Mouse (Mus musculus): ENCODE data around the gene Cep55. TPM values are rescaled to one million over a fixed set of nuclear protein-coding genes. Genes with fewer than 3 reads are reported as not detected.

The Cep55 gene
- polyA plus RNA-seq, 1 experiment from 2014 or later, result 61.3 TPM

GRCm38 (mm10) chr19:38077851-38078540 lies 23.2 kb downstream of the Cep55 start:
- DNase-seq (ENCODE audit: low spot score) (no peak), ATAC-seq (replicated peaks; ENCODE audit: low FRiP score) (no peak)
- Histone ChIP-seq H3K27me3 (ENCODE audit: control insufficient read depth, insufficient read depth, low read length) (no peaks in the 10 kb centered on the region), H3K9me3 (ENCODE audit: control insufficient read depth, low read length) (no peaks in the 10 kb centered on the region), H3K4me2 (ENCODE audit: low read depth, low read length, severe bottlenecking) (no peak overlapping the region), H3K36me3 (ENCODE audit: control insufficient read depth, insufficient read depth, low read length) (peaks cover 3% of the 10 kb centered on the region; the same call in 1 of the 2 replicates), H3K9ac (ENCODE audit: low read length) (no peak overlapping the region), H3K27ac (ENCODE audit: low read depth, low read length) (no peak overlapping the region), H3K4me1 (replicated peaks; ENCODE audit: control insufficient read depth, insufficient read depth, low read length) (no peaks in the 10 kb centered on the region), H3K4me3 (ENCODE audit: low read depth, low read length) (no peak overlapping the region)
- WGBS, result 85% methylated on average over 3 of the region's 3 CpGs

DNA sequence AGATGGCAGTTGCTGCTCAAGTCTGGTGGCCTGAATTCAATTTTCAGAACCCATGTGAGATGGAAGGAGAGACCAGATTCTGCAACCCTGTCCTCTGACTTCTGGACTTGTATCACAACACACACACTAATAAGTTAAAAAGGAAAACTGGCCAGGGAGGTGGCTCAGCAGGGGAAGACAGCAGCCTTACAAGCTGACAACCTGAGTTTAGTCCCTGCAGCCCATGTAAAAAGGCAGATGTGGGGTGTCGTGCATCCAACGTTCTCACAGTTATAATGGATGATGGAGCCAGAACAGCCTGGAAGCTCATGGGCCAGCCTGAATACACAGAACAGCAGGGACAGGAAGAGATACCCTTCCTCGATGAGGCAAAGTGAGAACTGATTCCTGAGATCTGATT lies 26.6 kb downstream of the Cep55 start:
- DNase-seq (ENCODE audit: low spot score) (no peak), ATAC-seq (replicated peaks; ENCODE audit: low FRiP score) (no peak)
- Histone ChIP-seq H3K9me3 (ENCODE audit: control insufficient read depth, low read length) (no peaks in the 10 kb centered on the region), H3K36me3 (ENCODE audit: control insufficient read depth, insufficient read depth, low read length) (no peaks in the 10 kb centered on the region), H3K4me2 (ENCODE audit: low read depth, low read length, severe bottlenecking) (no peak overlapping the region), H3K27me3 (ENCODE audit: control insufficient read depth, insufficient read depth, low read length) (no peaks in the 10 kb centered on the region), H3K4me1 (replicated peaks; ENCODE audit: control insufficient read depth, insufficient read depth, low read length) (no peaks in the 10 kb centered on the region), H3K9ac (ENCODE audit: low read length) (no peak overlapping the region), H3K27ac (ENCODE audit: low read depth, low read length) (no peak overlapping the region), H3K4me3 (ENCODE audit: low read depth, low read length) (no peak overlapping the region)
- WGBS, result 90% methylated on average over 3 of the region's 3 CpGs

- no peaks in the 10 kb centered on the region for H3K4me1 ChIP-seq (replicated peaks; ENCODE audit: control insufficient read depth, insufficient read depth, low read length)
- 78% methylated on average over 5 of the region's 5 CpGs for WGBS
- ATAC-seq (replicated peaks; ENCODE audit: low FRiP score), result no peak
- H3K36me3 ChIP-seq (ENCODE audit: control insufficient read depth, insufficient read depth, low read length), result no peaks in the 10 kb centered on the region
- no peak for DNase-seq (ENCODE audit: low spot score)
- no peak overlapping the region for H3K9ac ChIP-seq (ENCODE audit: low read length)
- no peaks in the 10 kb centered on the region for H3K9me3 ChIP-seq (ENCODE audit: control insufficient read depth, low read length)
- H3K27me3 ChIP-seq (ENCODE audit: control insufficient read depth, insufficient read depth, low read length), result no peaks in the 10 kb centered on the region
- no peak overlapping the region for H3K27ac ChIP-seq (ENCODE audit: low read depth, low read length)
- no peak overlapping the region for H3K4me2 ChIP-seq (ENCODE audit: low read depth, low read length, severe bottlenecking)
- no peak overlapping the region for H3K4me3 ChIP-seq (ENCODE audit: low read depth, low read length)
Observed at GRCm38 (mm10) chr19:38082931-38083525, 28.2 kb downstream of the Cep55 start.

DNA sequence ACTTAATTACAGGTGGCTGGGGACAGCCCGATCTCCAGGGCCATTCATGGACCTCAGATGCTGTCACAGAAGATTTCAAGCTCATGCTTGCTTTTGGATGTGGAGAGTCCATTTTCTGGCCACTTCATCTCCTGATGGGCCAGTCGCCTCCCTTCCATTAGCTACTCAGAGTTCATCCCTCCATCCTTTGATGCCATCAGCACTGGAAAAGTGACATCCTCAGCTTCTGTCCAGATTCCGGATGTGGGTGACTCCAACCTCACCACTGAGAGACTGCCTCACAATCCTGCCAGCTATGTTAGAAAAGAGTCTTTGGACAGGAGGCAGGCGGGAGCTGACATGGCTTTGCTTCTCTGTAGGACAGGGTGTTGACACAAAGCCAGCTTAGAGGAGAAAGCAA lies 31.0 kb downstream of the Cep55 start:
- DNase-seq (ENCODE audit: low spot score), result no peak
- Histone ChIP-seq H3K36me3 (ENCODE audit: control insufficient read depth, insufficient read depth, low read length) (no peaks in the 10 kb centered on the region), H3K4me2 (ENCODE audit: low read depth, low read length, severe bottlenecking) (no peak overlapping the region), H3K9me3 (ENCODE audit: control insufficient read depth, low read length) (no peaks in the 10 kb centered on the region), H3K9ac (ENCODE audit: low read length) (no peak overlapping the region), H3K27me3 (ENCODE audit: control insufficient read depth, insufficient read depth, low read length) (no peaks in the 10 kb centered on the region), H3K4me1 (replicated peaks; ENCODE audit: control insufficient read depth, insufficient read depth, low read length) (no peaks in the 10 kb centered on the region), H3K27ac (ENCODE audit: low read depth, low read length) (no peak overlapping the region), H3K4me3 (ENCODE audit: low read depth, low read length) (no peak overlapping the region)
- WGBS, result 90% methylated on average over 4 of the region's 4 CpGs
- no peak for ATAC-seq (replicated peaks; ENCODE audit: low FRiP score)

GRCm38 (mm10) chr19:38086948-38087551 lies 32.2 kb downstream of the Cep55 start:
- ATAC-seq (replicated peaks; ENCODE audit: low FRiP score), result no peak

DNA sequence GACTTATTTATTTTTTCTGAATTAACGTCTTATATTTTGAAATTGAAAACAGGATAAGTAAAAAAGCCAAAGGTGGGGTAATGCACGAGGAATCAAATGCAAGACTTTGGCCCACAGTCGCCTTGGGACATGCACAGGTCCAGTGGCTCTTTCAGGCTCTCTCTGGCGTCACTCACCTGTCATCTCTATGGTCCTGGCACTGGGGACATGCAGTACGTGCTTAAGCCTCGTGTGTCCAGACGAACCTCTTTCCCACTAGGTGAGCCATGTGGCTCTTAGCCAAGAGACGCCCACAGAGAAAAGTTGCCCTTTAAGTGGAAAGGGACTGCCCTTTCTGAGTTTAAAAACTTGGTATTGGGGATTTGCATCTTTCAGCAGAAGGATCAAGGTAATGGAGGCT lies 34.5 kb downstream of the Cep55 start:
- WGBS, result 84% methylated on average over 8 of the region's 8 CpGs

More at GRCm38 (mm10) chr19:38086948-38087551, 32.2 kb downstream of the Cep55 start:
- 69% methylated on average over 11 of the region's 11 CpGs for WGBS
- no peak overlapping the region for H3K4me2 ChIP-seq (ENCODE audit: low read depth, low read length, severe bottlenecking)
- DNase-seq (ENCODE audit: low spot score), result no peak
- H3K4me1 ChIP-seq (replicated peaks; ENCODE audit: control insufficient read depth, insufficient read depth, low read length), result no peaks in the 10 kb centered on the region
- no peaks in the 10 kb centered on the region for H3K36me3 ChIP-seq (ENCODE audit: control insufficient read depth, insufficient read depth, low read length)
- no peak overlapping the region for H3K4me3 ChIP-seq (ENCODE audit: low read depth, low read length)
- no peak overlapping the region for H3K9ac ChIP-seq (ENCODE audit: low read length)
- no peaks in the 10 kb centered on the region for H3K9me3 ChIP-seq (ENCODE audit: control insufficient read depth, low read length)
- H3K27ac ChIP-seq (ENCODE audit: low read depth, low read length), result no peak overlapping the region
- no peaks in the 10 kb centered on the region for H3K27me3 ChIP-seq (ENCODE audit: control insufficient read depth, insufficient read depth, low read length)

DNA sequence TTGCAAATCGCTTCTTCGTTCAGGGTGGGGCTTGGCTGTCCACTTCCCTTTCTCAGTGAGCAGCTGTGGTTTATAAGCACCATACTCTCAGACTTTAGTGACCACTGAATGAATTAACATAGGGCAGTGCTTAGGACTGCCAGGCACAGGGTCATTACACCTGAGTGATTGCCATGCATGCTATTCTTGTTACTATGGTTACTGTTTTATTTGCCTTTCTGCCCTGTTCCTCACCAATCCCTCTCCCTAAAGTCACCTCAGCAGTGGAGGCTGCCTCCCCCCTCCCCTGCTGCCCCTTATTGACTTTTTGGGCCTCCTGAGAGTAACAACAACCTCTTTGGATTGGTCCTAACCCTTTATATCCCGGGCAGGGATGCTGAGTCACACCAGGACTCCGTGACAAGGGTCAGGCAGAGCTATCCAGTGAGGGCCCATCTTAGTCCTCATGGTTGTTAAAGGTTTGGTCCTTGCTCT lies 36.7 kb downstream of the Cep55 start:
- Histone ChIP-seq H3K9me3 (ENCODE audit: control insufficient read depth, low read length) (no peaks in the 10 kb centered on the region), H3K27me3 (ENCODE audit: control insufficient read depth, insufficient read depth, low read length) (peaks cover 9% of the 10 kb centered on the region), H3K27ac (ENCODE audit: low read depth, low read length) (no peak overlapping the region), H3K9ac (ENCODE audit: low read length) (no peak overlapping the region), H3K36me3 (ENCODE audit: control insufficient read depth, insufficient read depth, low read length) (no peaks in the 10 kb centered on the region), H3K4me2 (ENCODE audit: low read depth, low read length, severe bottlenecking) (no peak overlapping the region), H3K4me1 (replicated peaks; ENCODE audit: control insufficient read depth, insufficient read depth, low read length) (no peaks in the 10 kb centered on the region), H3K4me3 (ENCODE audit: low read depth, low read length) (no peak overlapping the region)
- ATAC-seq (replicated peaks; ENCODE audit: low FRiP score) (no peak), DNase-seq (ENCODE audit: low spot score) (no peak)
- 60% methylated on average over 4 of the region's 4 CpGs for WGBS

More for the DNA sequence above, 34.5 kb downstream of the Cep55 start:
- no peak for DNase-seq (ENCODE audit: low spot score)
- Histone ChIP-seq H3K27me3 (ENCODE audit: control insufficient read depth, insufficient read depth, low read length) (no peaks in the 10 kb centered on the region), H3K9me3 (ENCODE audit: control insufficient read depth, low read length) (no peaks in the 10 kb centered on the region), H3K27ac (ENCODE audit: low read depth, low read length) (no peak overlapping the region), H3K9ac (ENCODE audit: low read length) (no peak overlapping the region), H3K4me1 (replicated peaks; ENCODE audit: control insufficient read depth, insufficient read depth, low read length) (no peaks in the 10 kb centered on the region), H3K4me2 (ENCODE audit: low read depth, low read length, severe bottlenecking) (no peak overlapping the region), H3K4me3 (ENCODE audit: low read depth, low read length) (no peak overlapping the region), H3K36me3 (ENCODE audit: control insufficient read depth, insufficient read depth, low read length) (no peaks in the 10 kb centered on the region)
- ATAC-seq (replicated peaks; ENCODE audit: low FRiP score), result no peak

DNA sequence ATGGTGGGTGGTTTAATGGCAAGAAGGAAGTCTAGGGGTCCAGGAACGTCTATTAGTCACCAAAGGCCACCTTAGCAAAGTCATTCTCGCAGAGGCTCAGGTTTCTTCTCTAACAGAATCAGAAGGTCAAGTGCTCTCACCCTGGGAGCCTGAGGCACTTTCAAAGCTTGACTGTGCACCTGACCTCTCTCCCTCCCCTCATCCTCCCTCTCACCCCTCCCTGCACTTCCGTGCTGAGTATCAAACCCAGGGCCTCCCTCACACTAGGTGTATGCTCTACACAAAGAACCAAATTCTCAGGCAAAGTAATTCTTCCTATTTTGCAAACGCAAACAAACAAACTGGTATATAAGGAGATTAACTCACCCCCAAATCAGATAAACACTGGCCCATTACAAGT lies 41.4 kb downstream of the Cep55 start:
- H3K9me3 ChIP-seq (ENCODE audit: control insufficient read depth, low read length), result no peaks in the 10 kb centered on the region
- DNase-seq (ENCODE audit: low spot score), result no peak
- H3K4me2 ChIP-seq (ENCODE audit: low read depth, low read length, severe bottlenecking), result no peak overlapping the region
- H3K27ac ChIP-seq (ENCODE audit: low read depth, low read length), result no peak overlapping the region
- H3K27me3 ChIP-seq (ENCODE audit: control insufficient read depth, insufficient read depth, low read length), result peaks cover 33% of the 10 kb centered on the region
- ATAC-seq (replicated peaks; ENCODE audit: low FRiP score), result no peak
- 0 out of 2 replicates have a peak, but pooled peaks cover 2% of the 10 kb centered on the region for H3K4me1 ChIP-seq (replicated peaks; ENCODE audit: control insufficient read depth, insufficient read depth, low read length)
- WGBS, result 13% methylated on average over 4 of the region's 4 CpGs
- no peaks in the 10 kb centered on the region for H3K36me3 ChIP-seq (ENCODE audit: control insufficient read depth, insufficient read depth, low read length)
- no peak overlapping the region for H3K9ac ChIP-seq (ENCODE audit: low read length)
- H3K4me3 ChIP-seq (ENCODE audit: low read depth, low read length), result no peak overlapping the region
